ENCODE assay signal across 22 mouse cellular contexts in the genomic region with DNA sequence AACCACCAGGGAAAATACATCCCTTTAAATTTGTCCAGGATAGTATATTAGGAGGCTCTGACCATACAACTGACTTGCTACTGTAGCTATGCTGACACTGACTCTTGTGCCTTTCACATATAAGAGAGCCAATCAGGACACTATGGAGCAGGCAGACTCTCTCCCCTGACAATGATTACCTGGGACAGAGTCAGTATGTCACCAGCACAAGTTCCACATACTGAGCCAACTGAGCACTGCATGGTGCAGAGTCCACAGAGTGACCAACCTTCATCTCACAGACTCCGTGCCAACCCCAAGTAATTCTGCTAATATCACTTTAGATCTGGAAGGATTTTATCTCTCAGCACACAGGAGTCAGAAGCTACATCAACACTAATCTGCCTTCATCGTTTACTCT.
A peak's percentile ranks its signal among the peaks of the same experiment; 100 is the strongest.
DNase-seq lines count a peak whose midpoint lies in the region; ATAC-seq and TF ChIP-seq lines count a peak whose summit lies in the region.
"Had no signal": no experiment of that assay in that cellular context is flagged by ENCODE, and none has a peak within 500 bp of the region (broad histone marks: within the 10 kb centered on the region; RNA-seq: fewer than 3 reads in every experiment).

No protein-coding gene starts in this region.

- no peak for TF ChIP-seq POLR2A in kidney, adult 2 months (IDR thresholded peaks at IDR 0.05; ENCODE audit: low read depth, low read length)
- no peak for TF ChIP-seq POLR2A in lung, adult 2 months (IDR thresholded peaks at IDR 0.05; ENCODE audit: borderline replicate concordance, extremely low read depth, low read depth, low read length)

- no peak overlapping the region for H3K27ac ChIP-seq in kidney, adult 2 months (ENCODE audit: insufficient read depth, low read depth, low read length)
- no peak overlapping the region for H3K27ac ChIP-seq in kidney, postnatal 0 days
- H3K27ac ChIP-seq in kidney, embryonic 15.5 days, result no peak overlapping the region
- H3K27ac ChIP-seq in intestine, postnatal 0 days (ENCODE audit: low read depth, low read length), result peak overlapping the region; percentile 62
- no peak overlapping the region for H3K27ac ChIP-seq in liver, embryonic 14.5 days
- H3K27ac ChIP-seq: embryonic facial prominence, embryonic 12.5 days; forebrain, embryonic 15.5 days had no signal

- no peak overlapping the region for H3K4me2 ChIP-seq in kidney, postnatal 0 days (ENCODE audit: low read length)
- no peak overlapping the region for H3K4me2 ChIP-seq in kidney, embryonic 15.5 days
- no peak overlapping the region for H3K4me2 ChIP-seq in intestine, postnatal 0 days (replicated peaks; ENCODE audit: low read depth)
- H3K4me2 ChIP-seq in liver, embryonic 14.5 days (ENCODE audit: low read depth), result no peak overlapping the region
- H3K4me2 ChIP-seq: embryonic facial prominence, embryonic 12.5 days; forebrain, embryonic 15.5 days had no signal

- TF ChIP-seq CTCF in kidney, adult 2 months (conservative IDR thresholded peaks at IDR 0.05; ENCODE audit: insufficient read depth, insufficient read length, low read depth, low read length), result no peak
- TF ChIP-seq CTCF in kidney, postnatal 0 days (IDR thresholded peaks at IDR 0.05; ENCODE audit: low read depth), result no peak
- TF ChIP-seq CTCF in intestine, postnatal 0 days (IDR thresholded peaks at IDR 0.05; ENCODE audit: low read depth), result no peak
- TF ChIP-seq CTCF in liver, embryonic 14.5 days (IDR thresholded peaks at IDR 0.05; ENCODE audit: low read depth), result no peak
- TF ChIP-seq CTCF in lung, adult 2 months (IDR thresholded peaks at IDR 0.05; ENCODE audit: insufficient read depth, low read length), result no peak

- H3K9ac ChIP-seq in kidney, postnatal 0 days (ENCODE audit: low read depth, low read length), result no peak overlapping the region
- H3K9ac ChIP-seq in kidney, embryonic 15.5 days, result no peak overlapping the region
- H3K9ac ChIP-seq in intestine, postnatal 0 days (ENCODE audit: low read depth, low read length), result no peak overlapping the region
- H3K9ac ChIP-seq in liver, embryonic 14.5 days (replicated peaks), result no peak overlapping the region
- H3K9ac ChIP-seq: embryonic facial prominence, embryonic 12.5 days; forebrain, embryonic 15.5 days had no signal

- peaks cover 13% of the 10 kb centered on the region; the same call in 1 of the 2 replicates for H3K4me1 ChIP-seq in kidney, adult 2 months (ENCODE audit: control insufficient read depth, insufficient read depth, low read length)
- H3K4me1 ChIP-seq in kidney, postnatal 0 days (replicated peaks; ENCODE audit: insufficient read depth, low read length), result peaks cover 9% of the 10 kb centered on the region
- peaks cover 57% of the 10 kb centered on the region for H3K4me1 ChIP-seq in kidney, embryonic 15.5 days
- H3K4me1 ChIP-seq in intestine, postnatal 0 days (replicated peaks; ENCODE audit: control insufficient read depth, insufficient read depth, low read length), result 0 out of 2 replicates have a peak, but pooled peaks cover 4% of the 10 kb centered on the region
- H3K4me1 ChIP-seq in liver, embryonic 14.5 days (replicated peaks; ENCODE audit: control insufficient read depth in 2 of 2, insufficient read depth in 2 of 2, low read length in 1 of 2), result peaks cover 2 to 3% of the 10 kb centered on the region in 2 experiments; a peak in 1 of 4 replicates
- no peaks in the 10 kb centered on the region for H3K4me1 ChIP-seq in lung, adult 2 months (ENCODE audit: control insufficient read depth, insufficient read depth, low read length)

- no peaks in the 10 kb centered on the region for H3K36me3 ChIP-seq in kidney, adult 2 months (ENCODE audit: control insufficient read depth, insufficient read depth, low read length)
- peaks cover 7% of the 10 kb centered on the region; the same call in 1 of the 2 replicates for H3K36me3 ChIP-seq in kidney, postnatal 0 days (ENCODE audit: insufficient read depth, low read length)
- H3K36me3 ChIP-seq in kidney, embryonic 15.5 days, result peaks cover 7% of the 10 kb centered on the region
- no peaks in the 10 kb centered on the region; the same call in 1 of the 2 replicates for H3K36me3 ChIP-seq in intestine, postnatal 0 days (ENCODE audit: control insufficient read depth, insufficient read depth)
- no peaks in the 10 kb centered on the region for H3K36me3 ChIP-seq in liver, embryonic 14.5 days (replicated peaks; ENCODE audit: control insufficient read depth, insufficient read depth, low read depth)
- H3K36me3 ChIP-seq: forebrain, embryonic 15.5 days had no signal

- H3K4me3 ChIP-seq in kidney, adult 2 months (ENCODE audit: insufficient read depth, low read depth, low read length), result no peak overlapping the region
- H3K4me3 ChIP-seq in kidney, postnatal 0 days (replicated peaks; ENCODE audit: low read depth, low read length), result no peak overlapping the region
- no peak overlapping the region for H3K4me3 ChIP-seq in kidney, embryonic 15.5 days (replicated peaks)
- no peak overlapping the region for H3K4me3 ChIP-seq in intestine, postnatal 0 days (ENCODE audit: low read depth, low read length)
- H3K4me3 ChIP-seq in liver, embryonic 14.5 days (ENCODE audit: insufficient read depth in 1 of 2, low read depth in 2 of 2, low read length in 2 of 2), result no peak overlapping the region
- H3K4me3 ChIP-seq in lung, adult 2 months (replicated peaks; ENCODE audit: extremely low read depth, low read depth, low read length), result no peak overlapping the region
- H3K4me3 ChIP-seq: embryonic facial prominence, embryonic 12.5 days; forebrain, embryonic 15.5 days; heart, embryonic 10.5 days had no signal

- TF ChIP-seq EP300 in liver, embryonic 14.5 days (IDR thresholded peaks at IDR 0.05; ENCODE audit: low read depth), result no peak

- H3K9me3 ChIP-seq in kidney, postnatal 0 days (replicated peaks; ENCODE audit: low read length), result no peaks in the 10 kb centered on the region
- no peaks in the 10 kb centered on the region for H3K9me3 ChIP-seq in kidney, embryonic 15.5 days (replicated peaks)
- H3K9me3 ChIP-seq in intestine, postnatal 0 days (ENCODE audit: control insufficient read depth), result no peaks in the 10 kb centered on the region
- no peaks in the 10 kb centered on the region for H3K9me3 ChIP-seq in liver, embryonic 14.5 days (ENCODE audit: control insufficient read depth, low read length)
- H3K9me3 ChIP-seq: embryonic facial prominence, embryonic 12.5 days; forebrain, embryonic 15.5 days; heart, embryonic 10.5 days had no signal

- peak; percentile 67 for ATAC-seq in kidney, postnatal 0 days (replicated peaks; ENCODE audit: low FRiP score, low read depth)
- no peak; the same call in 1 of the 2 replicates for ATAC-seq in kidney, embryonic 15.5 days (replicated peaks; ENCODE audit: low FRiP score)
- ATAC-seq in intestine, postnatal 0 days, result peak; percentile 98
- ATAC-seq in liver, embryonic 14.5 days (ENCODE audit: insufficient read depth), result 0 out of 2 replicates have a peak, but pooled peaks have one; percentile 16
- ATAC-seq: activated CD4-positive, CD25-positive, alpha-beta regulatory T cell, adult 4 months; forebrain, embryonic 15.5 days; Patski had no signal

- H3K27me3 ChIP-seq in kidney, adult 2 months (replicated peaks; ENCODE audit: control insufficient read depth, insufficient read depth, low read length), result no peaks in the 10 kb centered on the region
- no peaks in the 10 kb centered on the region for H3K27me3 ChIP-seq in kidney, postnatal 0 days (ENCODE audit: insufficient read depth, low read length)
- no peaks in the 10 kb centered on the region for H3K27me3 ChIP-seq in kidney, embryonic 15.5 days
- no peaks in the 10 kb centered on the region for H3K27me3 ChIP-seq in intestine, postnatal 0 days (replicated peaks; ENCODE audit: control insufficient read depth, insufficient read depth, low read length)
- H3K27me3 ChIP-seq in liver, embryonic 14.5 days (ENCODE audit: control insufficient read depth, insufficient read depth, low read length), result no peaks in the 10 kb centered on the region
- H3K27me3 ChIP-seq: CH12.LX; embryonic facial prominence, embryonic 12.5 days; forebrain, embryonic 15.5 days; Patski had no signal

- peak; percentile 64 for DNase-seq in kidney, adult 2 months
- DNase-seq in kidney, adult 18-20 months, result no peak
- DNase-seq in kidney, postnatal 0 days (ENCODE audit: low spot score), result no peak
- DNase-seq in liver, embryonic 14.5 days (ENCODE audit: low read depth in 3 of 3, low spot score in 3 of 3), result no peak
- no peak for DNase-seq in lung, adult 2 months
- no peak for DNase-seq in thymus, postnatal 4 days
- DNase-seq: adrenal gland, postnatal 14 days; cerebellum, adult 11-12 months; cerebellum, adult 9-10 months; cerebellum, postnatal 25 days; gastrocnemius, postnatal 10 days; heart, adult 18-20 months; heart, postnatal 10 days; heart, postnatal 4 days had no signal

- 66% methylated on average over 2 of the region's 2 CpGs for WGBS in kidney, adult 2 months
- WGBS in kidney, postnatal 0 days, result 73% methylated on average over 2 of the region's 2 CpGs
- 80% methylated on average over 2 of the region's 2 CpGs for WGBS in kidney, embryonic 15.5 days
- 45% methylated on average over 2 of the region's 2 CpGs for WGBS in intestine, postnatal 0 days
- 64% methylated on average over 2 of the region's 2 CpGs for WGBS in liver, embryonic 14.5 days (ENCODE audit: insufficient replicate concordance)
- 74% methylated on average over 2 of the region's 2 CpGs for WGBS in lung, adult 2 months
